Mouse (Mus musculus) testis, postnatal 10 days (tissue): ENCODE results near the gene Lrig3.
A peak's percentile ranks its signal among the peaks of the same experiment; 100 is the strongest.

Experiments
- DNase-seq: peaks from one replicate; pipeline ENCODE4 v3.0.0; 2021; ENCODE audit warnings: low spot score

Lrig3 gene

GRCm38 (mm10) chr10:125966481-125967251, 698 bp downstream of the Lrig3 start:
- DNase-seq = no peak

DNA sequence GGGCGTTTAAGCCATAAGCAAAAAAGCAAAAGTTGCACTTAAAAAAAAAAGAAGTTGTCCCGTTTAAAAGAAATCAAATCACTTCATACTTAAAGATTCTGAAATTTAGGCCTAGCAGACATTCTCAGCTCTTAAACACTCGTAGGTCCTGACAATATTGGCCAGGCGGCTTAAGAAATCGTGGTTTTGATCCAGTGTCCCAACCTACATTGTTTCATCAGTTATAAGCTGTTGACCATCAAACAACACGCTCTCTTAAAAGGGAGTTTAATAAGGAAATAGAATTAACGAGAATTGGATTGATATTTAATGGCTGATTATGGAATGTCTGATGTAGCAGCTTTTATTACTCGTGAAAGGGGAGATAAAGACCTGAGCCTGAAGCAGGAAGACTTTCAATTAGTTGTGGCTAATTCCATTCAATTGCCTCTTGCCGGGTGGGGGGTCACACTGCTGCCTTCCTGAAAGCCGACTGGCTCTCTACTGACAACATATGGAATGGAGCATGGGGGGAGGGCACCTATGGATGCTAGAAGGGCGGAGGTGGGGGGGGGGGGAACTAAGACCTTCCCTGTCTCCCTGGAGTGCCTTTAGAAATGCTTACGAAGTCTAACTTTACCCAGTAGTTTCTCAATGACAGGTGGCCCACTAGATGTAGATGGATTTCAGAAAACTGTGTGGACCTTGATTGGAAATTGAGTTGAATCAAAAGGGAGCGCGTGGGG, 1.6 kb downstream of the Lrig3 start:
- no peak for DNase-seq

DNA sequence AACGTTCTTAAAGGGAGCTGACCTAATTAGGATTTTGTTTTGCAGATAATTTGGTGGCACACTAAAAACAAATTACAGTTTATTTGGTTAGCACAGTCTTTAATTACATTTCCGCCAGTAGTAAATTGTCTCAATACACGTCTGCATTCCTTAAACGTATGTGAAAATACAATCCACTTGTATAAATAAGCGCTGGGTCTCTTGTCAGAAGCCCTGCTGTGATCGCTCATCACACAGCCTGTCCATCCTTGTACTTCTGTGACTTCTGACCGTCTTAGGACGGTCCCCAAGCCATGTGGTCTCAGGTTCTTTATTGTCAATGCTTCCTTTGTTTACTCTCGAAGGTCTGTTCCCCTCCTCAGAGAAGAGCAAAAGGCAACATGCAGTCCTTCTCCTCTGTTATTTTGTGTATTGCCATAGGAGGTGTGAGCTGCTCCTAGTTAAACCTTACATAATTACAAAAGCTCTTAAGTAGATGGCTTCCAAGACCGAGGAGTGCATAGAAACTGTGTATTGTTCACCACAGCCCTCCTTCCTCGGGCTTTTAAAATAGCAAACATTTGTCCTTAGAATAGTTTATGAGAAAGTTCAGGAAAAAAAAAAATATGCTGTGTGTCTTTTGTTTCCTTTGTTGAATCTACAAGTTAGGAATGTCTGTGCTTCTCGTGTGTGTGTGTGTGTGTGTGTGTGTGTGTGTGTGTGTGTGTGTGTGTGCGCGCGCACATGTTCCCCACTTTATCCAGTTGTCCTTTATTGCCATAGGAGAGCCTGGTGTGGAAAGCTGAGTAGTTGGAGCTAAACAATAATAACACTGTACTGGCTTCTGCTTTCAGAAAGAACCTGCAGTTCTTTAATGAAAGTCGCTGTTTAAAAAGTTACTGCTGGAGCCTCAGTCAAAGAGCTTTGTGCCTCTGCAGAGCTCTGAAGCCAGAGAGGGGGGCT, 2.5 kb downstream of the Lrig3 start:
- DNase-seq = no peak

DNA sequence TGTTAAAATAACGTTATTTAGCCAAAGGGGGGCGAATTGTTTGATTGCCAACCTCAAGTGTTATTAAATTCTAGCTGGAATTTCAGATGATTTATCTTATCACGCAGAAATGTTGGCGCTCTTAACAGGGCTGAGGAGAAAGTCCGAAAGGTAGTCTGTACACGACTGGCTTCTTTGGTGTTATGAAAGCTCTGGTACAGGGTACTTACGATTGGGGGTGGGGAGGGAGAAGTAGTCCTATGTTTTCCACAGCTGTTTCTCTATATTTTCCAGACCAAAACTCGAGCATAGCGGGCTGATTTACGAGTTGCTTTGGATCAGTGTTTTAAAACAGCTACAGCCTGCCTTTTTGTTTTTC, 3.1 kb downstream of the Lrig3 start:
- no peak for DNase-seq

DNA sequence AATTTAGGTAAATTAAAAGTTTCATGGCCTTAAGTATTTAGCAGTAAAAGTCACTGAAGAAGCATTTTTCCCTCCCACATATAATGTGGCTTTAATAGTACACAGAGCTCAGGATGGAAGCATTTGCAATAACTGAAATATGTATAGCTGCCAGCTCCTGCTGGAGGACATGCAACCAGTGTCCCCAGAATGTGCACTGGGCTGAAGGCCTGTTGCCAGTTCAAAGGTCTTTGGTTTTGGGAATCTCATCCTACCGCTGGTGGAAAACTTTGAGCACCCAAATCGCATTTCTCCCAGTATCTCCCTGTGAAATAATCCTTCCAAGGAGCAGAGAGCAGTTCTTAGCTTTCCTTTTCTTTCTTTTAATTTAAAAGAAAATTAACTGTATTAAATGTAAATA, 4.1 kb downstream of the Lrig3 start:
- DNase-seq = no peak

GRCm38 (mm10) chr10:125970500-125970899, 4.5 kb downstream of the Lrig3 start:
- DNase-seq = no peak

- no peak for DNase-seq
Measured at GRCm38 (mm10) chr10:125973726-125974125, 7.8 kb downstream of the Lrig3 start.

GRCm38 (mm10) chr10:125981938-125982337, 16.0 kb downstream of the Lrig3 start:
- peak; percentile 7 for DNase-seq

GRCm38 (mm10) chr10:125984473-125985035, 18.6 kb downstream of the Lrig3 start:
- DNase-seq = no peak

DNA sequence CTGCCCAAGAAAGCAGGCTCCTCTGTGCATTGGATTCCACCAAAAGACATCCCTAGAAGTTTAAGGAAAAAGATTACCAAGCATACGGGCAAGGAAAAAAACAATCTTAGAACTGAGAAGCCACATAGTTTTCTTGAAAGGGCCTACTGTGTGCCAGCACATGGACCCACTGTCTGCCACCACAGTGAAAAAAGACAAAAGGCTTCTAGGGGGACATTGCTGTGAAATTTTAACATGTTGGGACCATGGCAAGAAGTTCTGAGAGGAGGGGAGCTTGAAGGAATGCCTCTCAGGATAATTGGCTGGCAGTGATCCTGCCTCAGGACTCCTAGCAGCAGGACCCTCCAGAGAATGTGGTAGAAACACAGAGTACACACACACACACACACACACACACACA, 19.8 kb downstream of the Lrig3 start:
- DNase-seq = no peak

- DNase-seq = no peak
Measured at GRCm38 (mm10) chr10:125986443-125986842, 20.5 kb downstream of the Lrig3 start.

DNA sequence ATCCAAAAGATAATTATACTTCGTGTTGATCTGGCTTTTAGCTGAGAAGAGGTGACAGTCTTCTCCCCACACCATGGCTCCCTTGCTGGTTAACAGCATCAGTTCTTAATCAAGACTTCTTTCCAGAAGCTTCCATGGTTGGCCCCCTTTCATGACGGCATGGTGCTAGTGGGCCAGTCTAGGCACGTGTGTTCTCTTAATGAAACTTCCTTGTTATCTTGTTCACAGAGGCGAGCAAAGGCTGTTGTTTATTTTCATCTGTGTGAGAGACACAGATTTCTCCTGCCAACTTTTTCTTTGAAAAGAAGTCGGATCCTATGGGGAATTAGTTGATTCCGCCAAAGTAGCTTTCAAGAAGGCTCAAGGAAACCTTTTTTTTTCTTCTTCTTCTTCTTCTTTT, 21.3 kb downstream of the Lrig3 start:
- no peak for DNase-seq

DNA sequence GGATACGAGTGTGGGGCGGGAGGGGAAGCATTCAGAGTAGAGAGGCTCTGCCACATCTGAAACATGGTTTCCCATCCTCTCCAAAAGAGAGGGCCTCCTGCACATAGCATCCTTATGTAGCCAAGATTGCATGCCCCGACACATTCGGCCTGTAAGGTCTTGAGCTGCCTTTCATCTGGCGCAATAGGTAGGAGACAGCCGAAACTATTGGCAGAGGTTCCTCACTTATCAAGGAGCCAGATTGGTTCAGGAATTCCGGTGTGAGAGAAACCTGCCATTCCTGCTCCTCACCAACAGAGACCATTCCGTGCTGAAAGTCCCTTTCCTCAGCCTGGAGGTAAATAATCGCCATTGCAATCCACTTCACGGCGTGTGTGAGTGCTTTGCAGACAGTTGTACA, 22.1 kb downstream of the Lrig3 start:
- no peak for DNase-seq

DNA sequence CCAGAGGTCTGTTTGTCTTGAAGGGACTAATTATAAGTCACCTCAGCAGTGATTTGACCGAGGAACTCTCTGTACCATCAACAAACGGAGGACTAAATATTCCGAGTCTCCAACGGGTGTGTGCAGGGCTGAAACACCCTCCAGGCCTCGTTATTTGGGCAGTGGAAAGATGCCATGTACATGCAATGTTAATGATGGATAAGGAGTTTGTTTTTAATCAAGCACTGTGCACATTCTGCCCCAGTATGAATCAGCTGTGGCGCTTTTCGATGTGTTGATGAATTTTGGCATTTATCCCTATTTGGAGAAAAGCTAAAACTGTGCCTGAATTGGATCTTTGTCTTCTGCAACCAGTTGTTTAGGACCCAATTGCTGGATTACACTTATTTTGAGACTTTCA, 23.9 kb downstream of the Lrig3 start:
- DNase-seq = no peak

GRCm38 (mm10) chr10:125990394-125990793, 24.4 kb downstream of the Lrig3 start:
- DNase-seq = no peak

DNA sequence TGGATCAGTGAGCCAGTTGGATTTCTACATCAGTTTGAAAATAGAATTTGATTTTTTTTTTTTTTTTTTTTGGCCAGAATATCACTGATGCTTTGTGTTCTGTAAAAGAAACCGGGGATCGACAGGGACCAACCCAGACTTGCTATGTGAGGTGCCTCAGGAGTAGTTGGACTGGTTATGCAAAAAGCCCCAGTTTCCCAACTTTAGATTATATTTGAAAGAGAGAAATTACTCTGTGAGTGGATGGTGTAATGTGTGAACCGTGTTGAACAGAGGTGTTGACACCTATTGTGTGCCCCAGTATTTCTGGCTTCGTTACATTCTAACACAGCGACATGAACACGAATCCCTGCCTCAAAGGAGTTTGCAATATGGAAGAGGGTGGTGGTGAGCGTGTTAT, 25.9 kb downstream of the Lrig3 start:
- no peak for DNase-seq

GRCm38 (mm10) chr10:125994855-125995254, 28.9 kb downstream of the Lrig3 start:
- peak; percentile 35 for DNase-seq

DNA sequence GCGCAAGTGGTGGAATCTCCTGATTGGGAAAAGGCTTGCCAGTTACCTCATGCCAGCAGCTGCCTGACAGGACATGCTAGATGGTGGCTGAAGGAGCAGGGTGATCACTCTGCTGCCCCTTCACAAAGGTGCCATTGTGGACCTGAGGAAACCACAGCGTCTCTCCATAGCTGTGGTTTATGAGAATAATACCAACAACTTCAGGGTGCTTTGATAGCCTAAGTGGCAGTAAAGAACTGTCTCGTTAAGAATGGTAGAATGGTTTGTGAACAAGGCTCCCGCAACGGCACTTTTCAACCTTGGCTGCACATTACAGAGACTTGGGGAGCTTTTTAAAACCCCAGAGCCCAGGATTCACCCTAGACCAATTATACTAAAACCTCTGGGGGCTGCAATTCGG, 29.7 kb downstream of the Lrig3 start:
- no peak for DNase-seq

GRCm38 (mm10) chr10:125996989-125997388, 31.0 kb downstream of the Lrig3 start:
- DNase-seq = no peak

GRCm38 (mm10) chr10:125999561-125999960, 33.6 kb downstream of the Lrig3 start:
- DNase-seq = no peak

DNA sequence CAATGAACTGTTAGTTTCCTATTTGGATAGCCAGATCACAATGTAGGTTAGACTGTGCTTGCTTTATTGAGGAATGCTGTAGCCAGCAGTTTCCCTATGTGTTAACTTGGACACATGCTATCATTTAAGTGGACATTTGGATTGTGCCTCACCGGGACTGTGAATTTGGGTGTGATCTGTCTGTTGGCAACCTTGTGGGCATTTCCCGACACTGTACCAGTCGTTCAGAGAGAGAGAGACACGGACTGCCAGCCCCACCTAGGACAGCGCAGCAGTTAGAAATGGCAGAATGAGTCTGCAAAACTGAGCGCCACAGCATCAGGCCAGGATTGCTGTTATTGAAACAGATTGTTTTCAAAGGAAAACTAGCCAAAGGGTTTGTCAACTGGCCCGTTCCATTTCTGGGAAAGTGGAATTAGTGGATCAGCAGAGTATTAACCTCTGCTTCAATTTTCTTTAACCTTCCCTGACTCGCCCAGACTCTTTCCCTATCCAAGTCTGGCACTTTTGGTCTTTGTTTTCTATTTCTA, 35.0 kb downstream of the Lrig3 start:
- DNase-seq = no peak
